Mouse (Mus musculus): Measurements from ENCODE around the gene Gm16451.
"Not testable (repeated sequence)": the region's sequence is repeated elsewhere in the genome, so short reads cannot be mapped to it uniquely, and the experiment has no call there.

Gene Gm16451

DNA sequence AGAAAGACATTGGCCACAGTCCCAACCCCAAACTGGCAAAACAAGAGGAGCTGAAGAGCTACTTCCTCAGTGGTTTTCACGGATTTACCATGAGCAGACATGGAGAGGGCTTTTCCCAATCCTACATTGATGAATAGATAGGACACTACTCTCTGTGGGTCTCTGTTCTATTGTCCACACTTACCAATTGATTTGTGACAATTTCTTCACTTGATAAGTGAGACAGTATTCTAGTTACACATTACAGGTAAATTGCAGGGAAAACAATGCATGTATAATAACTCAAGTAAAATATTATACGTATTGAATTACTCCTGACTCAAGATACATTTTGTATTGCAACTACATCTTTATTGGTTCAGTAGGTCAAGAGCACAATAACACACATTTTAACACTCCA, at the start of gene Gm16451:
Gene Gm16451, minus strand, starts transcription at position 101 of the 400 bp plus-strand sequence.
- not testable (repeated sequence) for DNase-seq (ENCODE audit: low spot score in 2 of 2)

DNA sequence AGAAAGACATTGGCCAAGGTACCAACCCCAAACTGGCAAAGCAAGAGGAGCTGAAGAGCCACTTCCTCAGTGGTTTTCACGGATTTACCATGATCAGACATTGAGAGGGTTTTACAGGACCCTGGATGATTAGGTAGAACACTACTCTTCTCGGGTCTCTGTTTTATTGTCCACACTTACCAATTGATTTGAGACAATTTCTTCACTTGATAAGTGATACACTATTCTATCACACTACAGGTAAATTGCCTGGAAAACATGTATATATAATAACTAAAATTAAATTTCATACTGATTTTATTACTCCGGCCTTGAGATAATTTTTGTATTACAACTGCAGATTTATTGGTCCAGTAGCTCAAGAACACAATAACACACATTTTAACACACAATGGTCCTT, 45.9 kb upstream of the Gm16451 start, which contains the start of gene Vmn1r142:
Gene Vmn1r142, minus strand, starts transcription at position 101 of the 400 bp plus-strand sequence.
- DNase-seq (ENCODE audit: low spot score in 2 of 2), result not testable (repeated sequence)

DNA sequence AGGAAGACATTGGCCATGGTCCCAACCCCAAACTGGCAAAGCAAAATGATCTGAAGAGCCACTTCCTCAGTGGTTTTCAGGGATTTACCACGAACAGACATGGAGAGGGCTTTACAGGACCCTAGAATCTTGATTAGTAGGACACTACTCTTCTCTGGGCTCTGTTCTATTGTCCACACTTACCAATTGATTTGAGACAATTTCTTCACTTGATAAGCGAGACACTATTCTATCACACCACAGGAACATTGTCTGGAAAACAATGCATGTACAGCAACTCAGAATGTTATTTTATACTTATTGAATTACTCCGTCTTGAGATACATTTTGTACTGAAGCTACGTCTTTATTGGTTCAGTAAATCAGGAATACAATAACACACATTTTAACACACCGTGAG, 16.6 kb upstream of the Gm16451 start, which contains the start of gene Gm10666:
Gene Gm10666, minus strand, starts transcription at position 101 of the 400 bp plus-strand sequence.
- DNase-seq (ENCODE audit: low spot score in 2 of 2), result not testable (repeated sequence)

DNA sequence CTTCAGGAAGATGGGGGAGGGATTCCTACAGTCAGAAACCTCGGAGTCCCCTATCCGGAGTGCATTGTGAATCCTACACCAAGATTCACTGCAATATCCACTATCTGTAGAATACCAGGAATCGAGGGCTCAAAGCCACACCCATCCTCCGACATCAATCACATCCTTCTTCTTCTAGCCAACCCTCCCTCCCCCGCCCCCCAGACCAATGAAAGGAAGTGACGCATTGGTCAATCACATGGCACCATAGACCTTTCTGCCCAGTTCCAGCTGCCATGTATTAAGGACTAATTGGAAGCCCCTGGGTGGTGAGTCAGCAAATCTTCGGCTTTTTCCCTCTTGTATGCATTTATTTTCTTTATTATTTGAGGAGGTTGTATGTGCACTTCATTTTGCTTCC, 49.3 kb downstream of the Gm16451 start, which contains the start of gene Vmn1r139:
Gene Vmn1r139, plus strand, starts transcription at position 301 of the 400 bp plus-strand sequence.
- DNase-seq (ENCODE audit: low spot score in 2 of 2), result not testable (repeated sequence)
